Mouse (Mus musculus): ENCODE data around the gene Alpl.

Alpl gene

GRCm38 (mm10) chr4:137774013-137774412 is 22.2 kb downstream of the Alpl start:
- in situ Hi-C loops (cut with MboI; ENCODE audit: unreplicated experiment in 2 of 2), result no loop called here

DNA sequence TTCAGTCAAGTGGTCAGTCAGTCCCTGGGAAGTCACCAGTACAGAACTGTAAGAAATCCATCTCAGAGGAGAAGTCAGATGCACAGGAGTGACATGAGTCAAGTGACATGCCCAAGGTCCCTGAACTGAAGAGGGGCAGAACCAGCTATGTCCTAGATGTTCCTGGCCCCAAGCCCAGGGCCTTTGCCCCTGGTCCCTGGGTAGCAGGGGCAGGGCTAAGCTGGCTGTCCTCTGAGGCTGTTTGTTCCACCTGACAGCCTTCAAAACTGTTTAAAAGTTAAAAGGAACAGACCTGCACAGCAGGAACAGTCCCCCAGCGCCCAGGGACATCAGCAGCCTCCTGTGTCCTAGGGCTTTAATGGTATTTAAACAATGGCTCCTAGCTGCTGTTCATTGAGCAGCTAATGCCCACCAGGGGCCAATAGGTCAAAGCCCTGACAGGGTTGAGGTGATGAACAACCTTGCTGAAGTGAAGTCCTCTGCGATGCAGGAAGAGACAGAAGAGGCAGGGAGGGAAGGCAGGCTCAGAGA is 22.8 kb downstream of the Alpl start:
- in situ Hi-C loops (cut with MboI; ENCODE audit: unreplicated experiment in 2 of 2), result no loop called here

GRCm38 (mm10) chr4:137772438-137773056 is 23.6 kb downstream of the Alpl start:
- in situ Hi-C loops (cut with MboI; ENCODE audit: unreplicated experiment in 2 of 2), result no loop called here

- in situ Hi-C loops (cut with MboI; ENCODE audit: unreplicated experiment in 2 of 2), result no loop called here
Observed at GRCm38 (mm10) chr4:137771749-137772148, 24.4 kb downstream of the Alpl start.

DNA sequence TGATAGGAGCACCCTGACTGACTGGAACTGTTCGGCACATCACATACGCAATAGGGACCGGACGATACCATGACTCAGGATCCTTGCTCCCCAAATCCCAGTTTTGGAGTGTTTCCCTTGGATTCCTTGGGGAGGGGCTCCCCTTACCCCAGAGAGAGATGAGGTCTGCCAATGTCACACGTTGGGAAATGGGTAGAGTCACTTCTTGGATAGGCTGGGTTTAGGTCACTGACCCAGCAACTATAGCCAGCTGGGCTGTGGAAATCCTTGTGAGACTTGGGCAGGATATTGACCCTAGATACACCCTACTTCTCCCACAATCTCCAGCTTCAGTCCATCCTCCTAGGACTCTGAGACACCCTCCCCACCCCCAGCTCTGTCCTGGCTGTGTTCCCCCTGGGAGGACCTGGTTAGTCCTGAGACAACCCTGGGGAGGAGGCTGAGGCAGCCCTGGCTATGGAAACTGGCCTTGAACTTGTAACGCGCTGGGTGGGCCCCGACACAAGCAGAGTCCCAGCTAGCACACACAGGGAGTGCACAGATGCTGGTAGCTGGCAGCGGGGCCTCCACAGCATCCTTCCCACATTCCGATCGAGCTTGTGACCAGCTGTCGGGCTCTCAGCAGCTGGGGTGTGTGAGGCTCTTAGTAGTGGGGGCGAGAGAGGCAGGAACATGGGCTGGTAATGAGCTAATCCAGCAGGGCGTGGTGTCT is 25.1 kb downstream of the Alpl start:
- in situ Hi-C loops (cut with MboI; ENCODE audit: unreplicated experiment in 2 of 2), result no loop called here

- in situ Hi-C loops (cut with MboI; ENCODE audit: unreplicated experiment in 2 of 2), result no loop called here
Observed at GRCm38 (mm10) chr4:137769635-137770034, 26.5 kb downstream of the Alpl start.

DNA sequence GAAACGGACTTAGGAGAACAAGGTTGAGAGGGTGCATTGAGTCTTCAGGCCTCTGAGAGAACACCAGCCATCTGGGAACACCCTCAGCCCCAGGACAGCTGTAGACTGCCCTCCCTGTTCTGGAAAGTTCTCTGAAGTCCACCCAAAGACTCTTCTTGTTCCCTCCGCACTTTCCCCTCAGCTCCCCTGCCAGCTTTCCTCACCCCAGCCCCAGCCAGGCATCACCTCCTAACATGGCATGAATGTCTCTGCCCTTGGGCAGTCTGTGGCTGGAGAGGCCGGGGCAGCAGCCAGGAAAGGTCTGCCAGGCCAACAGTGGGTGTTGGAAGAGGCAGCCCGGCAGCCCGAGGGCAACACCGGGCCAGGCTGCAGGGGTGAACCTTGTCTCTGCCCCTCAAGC is 27.4 kb downstream of the Alpl start:
- in situ Hi-C loops (cut with MboI; ENCODE audit: unreplicated experiment in 2 of 2), result no loop called here

DNA sequence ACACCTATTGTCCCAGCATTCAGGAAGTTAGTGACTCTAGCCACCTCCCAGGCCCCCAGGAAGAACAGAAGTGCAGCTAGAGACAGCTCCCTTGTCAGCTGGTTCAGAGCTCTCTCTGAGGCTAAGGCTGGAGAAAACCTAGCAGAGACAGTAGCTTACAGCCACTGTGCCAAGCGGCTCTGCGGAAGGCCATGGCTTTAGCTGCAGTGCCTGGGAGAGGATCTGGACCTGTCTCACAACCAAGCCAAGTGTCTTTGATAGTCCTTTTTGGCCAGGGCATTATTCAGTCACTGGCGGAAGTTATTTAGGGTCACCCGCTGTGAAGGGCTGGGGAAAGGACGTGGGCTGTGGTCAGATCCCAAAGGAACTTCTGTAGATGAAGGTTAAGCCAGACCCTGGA is 27.8 kb downstream of the Alpl start:
- in situ Hi-C loops (cut with MboI; ENCODE audit: unreplicated experiment in 2 of 2), result no loop called here

DNA sequence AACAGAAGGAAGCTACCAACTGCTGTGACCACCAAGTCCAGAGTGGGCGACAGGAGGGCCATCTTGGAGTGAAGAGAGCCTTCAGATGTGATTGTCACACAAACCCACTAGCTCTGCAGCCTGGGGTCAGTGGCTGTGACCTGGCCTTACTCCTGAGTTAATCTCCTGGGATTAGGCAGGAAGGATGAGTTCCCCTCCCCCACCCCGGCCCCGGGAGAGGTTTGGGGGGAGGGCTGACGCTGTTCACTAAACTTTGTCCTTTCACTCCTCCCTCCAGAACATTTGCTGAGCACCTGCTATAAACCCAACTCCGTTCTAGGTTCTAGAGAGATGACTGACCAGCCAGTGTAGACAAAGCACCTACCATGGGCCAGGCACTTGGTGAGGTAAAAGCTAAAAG is 29.8 kb downstream of the Alpl start:
- in situ Hi-C loops (cut with MboI; ENCODE audit: unreplicated experiment in 2 of 2), result no loop called here

GRCm38 (mm10) chr4:137765554-137765971 is 30.6 kb downstream of the Alpl start:
- in situ Hi-C loops (cut with MboI; ENCODE audit: unreplicated experiment in 2 of 2), result no loop called here

DNA sequence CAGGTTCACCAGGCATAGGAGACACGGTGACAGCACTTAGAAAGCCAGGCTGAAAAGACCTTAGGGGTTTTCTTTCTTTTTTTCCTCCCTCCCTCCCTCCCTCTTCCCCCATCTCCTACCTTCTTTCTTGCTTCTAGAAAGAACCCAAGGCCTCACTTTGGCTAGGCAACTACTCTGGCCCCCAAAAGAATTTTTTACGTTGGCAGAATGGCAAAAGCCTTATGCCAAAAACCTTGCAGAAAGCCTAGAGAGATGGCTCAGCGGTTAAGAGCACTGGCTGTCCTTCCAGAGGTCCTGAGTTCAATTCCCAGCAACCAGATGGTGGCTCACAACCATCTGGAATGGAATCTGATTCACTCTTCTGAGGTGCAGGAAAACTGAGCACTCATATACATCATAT is 31.6 kb downstream of the Alpl start:
- in situ Hi-C loops (cut with MboI; ENCODE audit: unreplicated experiment in 2 of 2), result no loop called here

GRCm38 (mm10) chr4:137763920-137764495 is 32.2 kb downstream of the Alpl start:
- in situ Hi-C loops (cut with MboI; ENCODE audit: unreplicated experiment in 2 of 2), result no loop called here

DNA sequence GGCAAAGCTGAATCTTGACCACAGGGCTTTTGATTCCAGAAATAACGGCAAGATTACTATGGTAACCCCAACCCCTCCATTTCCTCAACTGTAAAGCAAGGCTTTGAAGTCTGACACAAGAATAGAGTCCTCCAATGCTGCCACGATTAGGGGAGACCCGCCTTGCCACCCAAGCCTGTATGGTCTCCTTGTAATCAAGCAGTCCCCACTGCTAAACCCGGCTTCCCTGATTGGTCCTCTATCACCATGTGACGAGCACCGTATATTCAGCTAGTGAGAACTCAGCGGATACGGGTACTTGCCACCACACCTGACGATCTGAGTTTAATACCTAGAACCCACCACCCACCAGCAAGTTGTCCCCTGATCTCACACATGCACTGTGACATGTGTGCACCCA is 33.3 kb downstream of the Alpl start:
- in situ Hi-C loops (cut with MboI; ENCODE audit: unreplicated experiment in 2 of 2), result no loop called here

DNA sequence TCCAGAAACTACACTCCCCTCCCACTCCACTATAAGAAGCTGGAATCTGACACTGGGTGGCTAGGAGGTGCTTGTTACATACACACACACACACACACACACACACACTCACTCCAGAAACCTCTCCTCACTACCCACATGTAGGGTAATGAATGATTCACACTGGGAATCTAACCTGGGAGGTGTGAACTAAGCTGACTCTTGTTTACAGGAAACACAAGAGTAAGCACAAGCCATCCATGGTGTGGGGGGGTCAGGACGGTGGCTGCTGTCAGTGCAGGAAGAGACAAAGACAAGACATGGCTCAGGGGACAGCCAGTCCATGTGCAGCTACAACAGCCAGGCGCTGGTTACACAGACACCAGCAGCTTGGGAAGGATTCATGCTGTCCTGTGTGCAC is 41.7 kb downstream of the Alpl start:
- in situ Hi-C loops (cut with MboI; ENCODE audit: unreplicated experiment in 2 of 2), result no loop called here

DNA sequence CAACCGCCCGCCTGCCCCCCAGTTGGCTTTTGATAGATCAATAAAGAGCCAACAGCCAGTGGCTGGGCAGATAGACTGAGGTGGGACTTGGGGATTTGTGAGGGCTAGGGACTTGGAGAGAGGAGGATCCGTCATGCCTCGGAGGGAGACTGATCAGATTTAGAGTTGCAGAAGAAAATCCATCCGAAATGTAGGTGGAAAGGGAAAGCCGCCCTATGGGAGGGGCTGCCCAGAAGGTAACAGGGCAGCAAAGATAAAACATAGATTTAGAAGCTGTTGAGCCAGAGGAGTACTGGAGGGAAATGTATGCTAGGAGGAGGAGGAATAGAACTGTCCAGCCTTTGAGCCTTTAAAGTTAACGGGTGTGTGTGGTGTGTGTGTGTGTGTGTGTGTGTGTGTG is 43.0 kb downstream of the Alpl start:
- in situ Hi-C loops (cut with MboI; ENCODE audit: unreplicated experiment in 2 of 2), result no loop called here

DNA sequence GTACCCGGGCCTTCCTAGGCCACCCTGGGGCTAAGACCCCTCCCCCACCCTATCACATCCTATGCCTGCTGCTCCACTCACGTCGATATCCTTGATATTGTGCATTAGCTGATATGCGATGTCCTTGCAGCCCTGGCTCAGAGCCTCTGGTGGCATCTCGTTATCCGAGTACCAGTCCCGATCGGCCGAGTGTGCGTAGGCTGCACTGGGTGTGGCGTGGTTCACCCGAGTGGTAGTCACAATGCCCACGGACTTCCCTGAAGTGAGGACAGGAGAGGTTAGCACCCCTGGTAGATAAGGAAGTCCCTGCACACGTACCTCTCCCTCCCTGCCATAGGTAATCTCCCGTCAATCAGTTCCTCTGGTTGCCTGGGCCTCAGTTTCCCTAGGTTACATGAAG is 43.7 kb downstream of the Alpl start:
- in situ Hi-C loops (cut with MboI; ENCODE audit: unreplicated experiment in 2 of 2), result no loop called here

DNA sequence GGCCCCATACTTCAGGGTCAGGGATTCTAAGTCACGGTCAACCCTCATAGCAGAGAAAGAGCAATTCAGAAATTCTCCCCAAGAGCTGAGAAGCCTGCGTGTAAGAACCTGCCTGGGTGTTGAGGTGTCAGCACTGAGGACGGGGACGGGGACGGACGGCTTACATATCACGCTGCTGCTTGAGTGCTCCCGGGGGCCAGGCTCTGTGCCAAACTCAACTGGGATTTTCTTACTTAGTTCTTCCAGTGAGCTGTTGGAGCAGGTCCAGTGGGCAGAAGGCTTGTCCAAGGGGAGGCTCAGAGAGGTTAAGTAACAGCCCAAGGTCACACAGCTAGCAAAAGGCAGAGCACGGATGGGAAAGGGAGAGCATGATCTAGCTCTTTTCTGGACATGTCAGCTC is 44.5 kb downstream of the Alpl start:
- in situ Hi-C loops (cut with MboI; ENCODE audit: unreplicated experiment in 2 of 2), result no loop called here

- in situ Hi-C loops (cut with MboI; ENCODE audit: unreplicated experiment in 2 of 2), result no loop called here
Observed at GRCm38 (mm10) chr4:137751310-137751709, 44.9 kb downstream of the Alpl start.

- in situ Hi-C loops (cut with MboI; ENCODE audit: unreplicated experiment in 2 of 2), result no loop called here
Observed at GRCm38 (mm10) chr4:137750121-137750520, 46.1 kb downstream of the Alpl start.

DNA sequence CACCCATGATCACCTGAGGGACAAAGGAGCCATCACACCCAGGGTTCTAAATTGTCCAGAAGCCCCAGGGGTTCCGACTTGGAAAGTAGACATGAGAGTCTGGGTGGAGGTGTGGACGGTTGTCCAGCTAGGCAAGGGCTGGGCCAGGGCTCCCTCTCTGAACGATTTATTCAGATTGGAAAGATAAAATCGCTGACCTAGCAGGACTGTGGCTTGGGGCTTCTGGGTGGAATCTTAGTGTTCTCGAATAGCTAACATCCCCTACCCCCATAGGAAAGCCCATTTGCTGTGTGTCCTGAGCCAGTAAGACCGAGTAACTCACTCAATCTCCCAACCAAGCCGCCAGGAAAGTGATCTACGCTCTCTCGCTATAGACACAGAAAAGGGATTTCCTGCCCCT is 46.5 kb downstream of the Alpl start:
- in situ Hi-C loops (cut with MboI; ENCODE audit: unreplicated experiment in 2 of 2), result no loop called here

- in situ Hi-C loops (cut with MboI; ENCODE audit: unreplicated experiment in 2 of 2), result no loop called here
Observed at GRCm38 (mm10) chr4:137748726-137749125, 47.5 kb downstream of the Alpl start.

GRCm38 (mm10) chr4:137747590-137747989 is 48.6 kb downstream of the Alpl start:
- in situ Hi-C loops (cut with MboI; ENCODE audit: unreplicated experiment in 2 of 2), result no loop called here

All from v-Abl transformed pro-B cells (cell line).